ENCODE assay signal across 25 mouse cellular contexts in genomic region chr1:151489806-151490205, GRCm38 (mm10). TPM values are rescaled to one million over a fixed set of nuclear protein-coding genes. Genes with fewer than 3 reads are reported as not detected.
DNase-seq lines count a peak whose midpoint lies in the region; ATAC-seq and TF ChIP-seq lines count a peak whose summit lies in the region.
"Had no signal": no experiment of that assay in that cellular context is flagged by ENCODE, and none has a peak within 500 bp of the region (broad histone marks: within the 10 kb centered on the region; RNA-seq: fewer than 3 reads in every experiment).

No protein-coding gene starts in this region.

- no peak overlapping the region for H3K27ac ChIP-seq in thymus, adult 2 months (ENCODE audit: control insufficient read depth, insufficient read depth, low read length)
- no peak overlapping the region for H3K27ac ChIP-seq in forebrain, embryonic 12.5 days
- H3K27ac ChIP-seq: forebrain, embryonic 10.5 days; hindbrain, postnatal 0 days; limb, embryonic 12.5 days; liver, embryonic 12.5 days; lung, embryonic 15.5 days; midbrain, embryonic 10.5 days; neural tube, embryonic 13.5 days had no signal

- H3K36me3 ChIP-seq in thymus, adult 2 months (ENCODE audit: control insufficient read depth, insufficient read depth, low read length): no peaks in the 10 kb centered on the region
- 0 out of 2 replicates have a peak, but pooled peaks cover 4% of the 10 kb centered on the region for H3K36me3 ChIP-seq in forebrain, embryonic 12.5 days (replicated peaks)
- H3K36me3 ChIP-seq: limb, embryonic 12.5 days; liver, embryonic 12.5 days; lung, embryonic 15.5 days; neural tube, embryonic 13.5 days had no signal

- H3K27me3 ChIP-seq in thymus, adult 2 months (ENCODE audit: control insufficient read depth, insufficient read depth, low read length): no peaks in the 10 kb centered on the region
- H3K27me3 ChIP-seq in forebrain, embryonic 12.5 days: no peaks in the 10 kb centered on the region
- H3K27me3 ChIP-seq: limb, embryonic 12.5 days; liver, embryonic 12.5 days; lung, embryonic 15.5 days; neural tube, embryonic 13.5 days had no signal

- no peak overlapping the region for H3K4me2 ChIP-seq in forebrain, embryonic 12.5 days
- H3K4me2 ChIP-seq: heart, embryonic 11.5 days; limb, embryonic 12.5 days; liver, embryonic 12.5 days; lung, embryonic 15.5 days; neural tube, embryonic 13.5 days had no signal

- peak; percentile 40; the same call in 1 of the 2 replicates for ATAC-seq in megakaryocyte, adult 5-6 weeks (ENCODE audit: poor library complexity, severe bottlenecking)
- no peak for ATAC-seq in forebrain, embryonic 12.5 days (ENCODE audit: low FRiP score)
- ATAC-seq: hindbrain, postnatal 0 days; intestine, embryonic 16.5 days; liver, embryonic 12.5 days; midbrain, embryonic 16.5 days had no signal

- H3K9ac ChIP-seq in forebrain, embryonic 12.5 days: no peak overlapping the region
- H3K9ac ChIP-seq: limb, embryonic 12.5 days; liver, embryonic 12.5 days; lung, embryonic 15.5 days; neural tube, embryonic 13.5 days had no signal

- WGBS in thymus, adult 2 months: 67% methylated on average over 6 of the region's 6 CpGs
- WGBS in forebrain, embryonic 12.5 days: 81% methylated on average over 6 of the region's 6 CpGs

- TF ChIP-seq POLR2A in thymus, adult 2 months (IDR thresholded peaks at IDR 0.05; ENCODE audit: control insufficient read depth, extremely low read depth, insufficient read depth, low read length, poor library complexity): no peak

- H3K4me1 ChIP-seq in thymus, adult 2 months (replicated peaks; ENCODE audit: control insufficient read depth, insufficient read depth, low read length): peaks cover 2% of the 10 kb centered on the region
- H3K4me1 ChIP-seq in forebrain, embryonic 12.5 days: peaks cover 7% of the 10 kb centered on the region
- H3K4me1 ChIP-seq: midbrain, embryonic 10.5 days had no signal

- H3K4me3 ChIP-seq in thymus, adult 2 months (ENCODE audit: control insufficient read depth, insufficient read depth, low read length): no peak overlapping the region
- H3K4me3 ChIP-seq in forebrain, embryonic 12.5 days (replicated peaks): no peak overlapping the region
- H3K4me3 ChIP-seq: forebrain, embryonic 10.5 days; limb, embryonic 12.5 days; liver, embryonic 12.5 days; lung, embryonic 15.5 days; midbrain, embryonic 10.5 days; myocyte; neural tube, embryonic 13.5 days had no signal

- peak; percentile 39 for DNase-seq in adrenal gland, postnatal 14 days
- DNase-seq in adrenal gland, postnatal 10 days: no peak
- DNase-seq in thymus, postnatal 0 days (ENCODE audit: low spot score): peak; percentile 51
- no peak for DNase-seq in thymus, adult 2 months
- DNase-seq in right cerebral cortex, adult 18-20 months: no peak
- DNase-seq in ovary, adult 18-20 months (ENCODE audit: low spot score): no peak
- DNase-seq: adrenal gland, postnatal 25 days; cerebellum, adult 11 months; cerebellum, adult 9-11 months; heart, postnatal 10 days; kidney, postnatal 25 days; layer of hippocampus, postnatal 36 days had no signal

- TF ChIP-seq CTCF in thymus, adult 2 months (IDR thresholded peaks at IDR 0.05; ENCODE audit: borderline replicate concordance, control insufficient read depth, extremely low read depth, insufficient read depth, low read length, poor library complexity): no peak

- no peaks in the 10 kb centered on the region for H3K9me3 ChIP-seq in forebrain, embryonic 12.5 days
- H3K9me3 ChIP-seq: forebrain, embryonic 10.5 days; limb, embryonic 12.5 days; liver, embryonic 12.5 days; lung, embryonic 15.5 days; midbrain, embryonic 10.5 days; neural tube, embryonic 13.5 days had no signal

RNA-seq across cellular contexts. Expression of gene Rnf2, which starts 10.9 kb away (rescaled TPM):
- 49.0 and 55.4 TPM in 2 replicates for total RNA-seq in adrenal gland, postnatal 14 days (2021)
- total RNA-seq in adrenal gland, postnatal 10 days (2021): 10 to 100 TPM; 49.1 to 59.8 TPM
- polyA plus RNA-seq in thymus, postnatal 0 days (2015; fragmentation: Nextera tagmentation; extraction: Ambion mirVana): 65.0 and 67.6 TPM in 2 replicates
- 30.4 and 36.5 TPM in 2 replicates for polyA plus RNA-seq in thymus, adult 2 months (2012; rRNA removed)
- 39.1 and 44.5 TPM in 2 replicates for total RNA-seq in megakaryocyte, adult 5-6 weeks (2015)
- 79.0 and 93.8 TPM in 2 replicates for total RNA-seq in megakaryocyte, adult 5-6 weeks (2017)
- 139 and 143 TPM in 2 replicates for polyA plus RNA-seq in forebrain, embryonic 12.5 days (2016; fragmentation: Nextera tagmentation; extraction: Ambion mirVana)

Comparison
In these comparisons a context has a peak if more than half of its experiments do, and no peak if none do; other contexts are left out.
1. DNase-seq: peak in adrenal gland, postnatal 14 days (single experiment) and thymus, postnatal 0 days (single experiment); none in adrenal gland, postnatal 10 days (single experiment), thymus, adult 2 months (single experiment), right cerebral cortex, adult 18-20 months (single experiment) and ovary, adult 18-20 months (single experiment).